Mouse (Mus musculus) liver, embryonic 14.5 days (tissue): ENCODE data around the gene Pom121l2. TPM values are rescaled to one million over a fixed set of nuclear protein-coding genes. Genes with fewer than 3 reads are reported as not detected.
A peak's percentile ranks its signal among the peaks of the same experiment; 100 is the strongest.

Experiments
- ATAC-seq: fragments of 200-750 bp; cut with Nextera tagmentation; 2 replicates; pipeline ENCODE4 v1.8.0; 2017; ENCODE audit warnings: moderate number of reproducible peaks, mild to moderate bottlenecking, moderate library complexity; ENCODE audit not compliant: insufficient read depth
- DNase-seq, 3 experiments: peaks; one replicate each; pipeline ENCODE4 v3.0.0-alpha.2; 2012 to 2013; ENCODE audit warnings: low read depth in 3 of 3, low spot score in 3 of 3
- H3K27ac ChIP-seq: fragments of 300-500 bp; sonication (generic); 2 replicates; pipeline ENCODE4 v1.5.1; 2014; ENCODE audit warnings: moderate library complexity, mild to moderate bottlenecking, control low read depth, inconsistent platforms
- H3K27me3 ChIP-seq: fragments of 300-500 bp; sonication (generic); 2 replicates; pipeline ENCODE4 v1.6.1; 2014; ENCODE audit warnings: mild to moderate bottlenecking, low read length, moderate library complexity; ENCODE audit not compliant: control insufficient read depth, insufficient read depth
- H3K36me3 ChIP-seq: fragments of 300-500 bp; sonication (generic); replicated peaks from 2 replicates; pipeline ENCODE4 v1.6.1; 2014; ENCODE audit warnings: low read depth; ENCODE audit not compliant: control insufficient read depth, insufficient read depth
- H3K4me1 ChIP-seq, 2 experiments: fragments of 200-500 bp in 1 of 2; fragments of 300-500 bp in 1 of 2; sonication (generic) in 1 of 2; replicated peaks; 2 replicates each; pipeline ENCODE4 v1.6.1; 2012 to 2014; ENCODE audit warnings: antibody characterized with exemption in 1 of 2, inconsistent platforms in 1 of 2, low read length in 1 of 2; ENCODE audit not compliant: control insufficient read depth in 2 of 2, insufficient read depth in 2 of 2
- H3K4me2 ChIP-seq: fragments of 300-500 bp; sonication (generic); 2 replicates; pipeline ENCODE4 v1.6.1; 2014; ENCODE audit warnings: low read depth, mild to moderate bottlenecking, control low read depth, moderate library complexity
- H3K4me3 ChIP-seq, 2 experiments: fragments of 200-500 bp in 1 of 2; fragments of 300-500 bp in 1 of 2; sonication (generic) in 1 of 2; 2 replicates each; pipeline ENCODE4 v1.5.1; 2012 to 2014; ENCODE audit warnings: low read depth in 2 of 2, low read length in 2 of 2, mild to moderate bottlenecking in 2 of 2, control low read depth in 1 of 2, inconsistent platforms in 1 of 2, moderate library complexity in 1 of 2; ENCODE audit not compliant: insufficient read depth in 1 of 2
- H3K9ac ChIP-seq: fragments of 300-500 bp; sonication (generic); replicated peaks from 2 replicates; pipeline ENCODE4 v1.6.1; 2014; ENCODE audit warnings: mild to moderate bottlenecking, control low read depth, moderate library complexity
- H3K9me3 ChIP-seq: fragments of 300-500 bp; sonication (generic); 2 replicates; pipeline ENCODE4 v1.6.1; 2016; ENCODE audit warnings: low read length, mixed read lengths; ENCODE audit not compliant: control insufficient read depth
- CTCF ChIP-seq: IDR thresholded peaks from 2 replicates; pipeline ENCODE4 v1.5.1; 2016; ENCODE audit warnings: antibody characterized with exemption, low read depth, control low read depth
- EP300 ChIP-seq: IDR thresholded peaks from 2 replicates; pipeline ENCODE4 v1.6.1; 2016; ENCODE audit warnings: antibody characterized with exemption, low read depth
- WGBS: fragments of 180-500 bp; shearing (Covaris S2); extraction: QIAGEN DNeasy Blood & Tissue Kit; methylation state at CpG from one replicate; pipeline ENCODE4 v1.1.7; 2014; ENCODE audit not compliant: insufficient replicate concordance; 5-methylcytosine and 5-hydroxymethylcytosine counted together
- polyA plus RNA-seq, 2 experiments: library from polyadenylated mRNA; depleted of rRNA in 1 of 2; stranded (reverse) in 1 of 2; unstranded in 1 of 2; fragments of >200 nt; fragmentation: Nextera tagmentation in 1 of 2; extraction: Ambion mirVana in 1 of 2; gene quantifications; 2 replicates each; pipeline versions ENCODE4 v1.2.1 to v1.2.3; 2012 to 2014

The Pom121l2 gene
- polyA plus RNA-seq, 2 experiments: not detected

GRCm38 (mm10) chr13:21944592-21944925 is 36.4 kb upstream of the Pom121l2 start:
- H3K27ac ChIP-seq: no peak overlapping the region

GRCm38 (mm10) chr13:21944926-21945740 is 35.9 kb upstream of the Pom121l2 start, which contains the start of gene Zfp184:
Gene Zfp184, plus strand, starts transcription at chr13:21945094.
- H3K9me3 ChIP-seq: no peaks in the 10 kb centered on the region
- H3K4me1 ChIP-seq: peaks cover 0 to 6% of the 10 kb centered on the region in 2 experiments; a peak in 2 of 4 replicates
- H3K4me2 ChIP-seq: peak within 1 kb of the TSS; percentile 81
- ATAC-seq: peak; percentile 55
- no peak for TF ChIP-seq EP300
- TF ChIP-seq CTCF: 0 out of 2 replicates have a peak, but pooled peaks have one; percentile 30
- peak within 1 kb of the TSS; percentile 68 for H3K9ac ChIP-seq
- H3K27me3 ChIP-seq: no peaks in the 10 kb centered on the region
- H3K36me3 ChIP-seq: no peaks in the 10 kb centered on the region; the same call in 1 of the 2 replicates
- H3K4me3 ChIP-seq: peak within 1 kb of the TSS; percentile 66 to 92
- no peak within 1 kb of the TSS for H3K27ac ChIP-seq
- peak; percentile 61 to 70 (median 67) for DNase-seq
- WGBS: under 1% methylated on average over 50 of the region's 50 CpGs

More at GRCm38 (mm10) chr13:21944592-21944925, 36.4 kb upstream of the Pom121l2 start:
- Histone ChIP-seq H3K4me2 (peak overlapping the region; percentile 81), H3K4me3 (peak overlapping the region; percentile 66 to 92), H3K4me1 (peaks cover 0 to 6% of the 10 kb centered on the region in 2 experiments; a peak in 2 of 4 replicates), H3K9ac (peak overlapping the region; percentile 68), H3K27me3 (no peaks in the 10 kb centered on the region), H3K36me3 (no peaks in the 10 kb centered on the region), H3K9me3 (no peaks in the 10 kb centered on the region)
- peak; percentile 20; the same call in 1 of the 2 replicates for ATAC-seq
- TF ChIP-seq CTCF (no peak), EP300 (no peak)
- WGBS: under 1% methylated on average over 7 of the region's 7 CpGs
- no peak for DNase-seq

GRCm38 (mm10) chr13:21969269-21969668 is 11.7 kb upstream of the Pom121l2 start:
- ATAC-seq: no peak
- peaks cover 0 to 3% of the 10 kb centered on the region in 2 experiments; a peak in 2 of 4 replicates for H3K4me1 ChIP-seq
- no peak for DNase-seq
- no peak overlapping the region for H3K9ac ChIP-seq
- H3K9me3 ChIP-seq: no peaks in the 10 kb centered on the region
- H3K27ac ChIP-seq: no peak overlapping the region
- H3K4me3 ChIP-seq: no peak overlapping the region
- TF ChIP-seq EP300 (no peak), CTCF (no peak)
- H3K4me2 ChIP-seq: no peak overlapping the region
- no peaks in the 10 kb centered on the region for H3K27me3 ChIP-seq
- 29% methylated on average over 1 of the region's 1 CpGs for WGBS
- H3K36me3 ChIP-seq: no peaks in the 10 kb centered on the region

GRCm38 (mm10) chr13:21969816-21970215 is 11.2 kb upstream of the Pom121l2 start:
- H3K27ac ChIP-seq: no peak overlapping the region
- H3K4me2 ChIP-seq: no peak overlapping the region
- TF ChIP-seq CTCF: no peak
- no peak for TF ChIP-seq EP300
- H3K36me3 ChIP-seq: no peaks in the 10 kb centered on the region
- WGBS: 36% methylated on average over 2 of the region's 2 CpGs
- H3K9me3 ChIP-seq: no peaks in the 10 kb centered on the region
- H3K27me3 ChIP-seq: no peaks in the 10 kb centered on the region
- H3K9ac ChIP-seq: no peak overlapping the region
- ATAC-seq: no peak
- no peak for DNase-seq
- H3K4me3 ChIP-seq: no peak overlapping the region
- peaks cover 0 to 3% of the 10 kb centered on the region in 2 experiments; a peak in 2 of 4 replicates for H3K4me1 ChIP-seq

- Histone ChIP-seq H3K9ac (no peak overlapping the region), H3K4me1 (peaks cover 2 to 3% of the 10 kb centered on the region in 2 experiments; a peak in 2 of 4 replicates), H3K4me2 (no peak overlapping the region), H3K27ac (no peak overlapping the region), H3K4me3 (no peak overlapping the region), H3K27me3 (no peaks in the 10 kb centered on the region), H3K36me3 (no peaks in the 10 kb centered on the region), H3K9me3 (no peaks in the 10 kb centered on the region)
- 16% methylated on average over 3 of the region's 3 CpGs for WGBS
- ATAC-seq (no peak), DNase-seq (peak in 1 of 3 experiments; percentile 2)
- TF ChIP-seq CTCF (no peak), EP300 (no peak)
Observed at GRCm38 (mm10) chr13:21971641-21972040, 9.4 kb upstream of the Pom121l2 start.
